ENCODE assay signal across 1 mouse cellular context in the genomic region with DNA sequence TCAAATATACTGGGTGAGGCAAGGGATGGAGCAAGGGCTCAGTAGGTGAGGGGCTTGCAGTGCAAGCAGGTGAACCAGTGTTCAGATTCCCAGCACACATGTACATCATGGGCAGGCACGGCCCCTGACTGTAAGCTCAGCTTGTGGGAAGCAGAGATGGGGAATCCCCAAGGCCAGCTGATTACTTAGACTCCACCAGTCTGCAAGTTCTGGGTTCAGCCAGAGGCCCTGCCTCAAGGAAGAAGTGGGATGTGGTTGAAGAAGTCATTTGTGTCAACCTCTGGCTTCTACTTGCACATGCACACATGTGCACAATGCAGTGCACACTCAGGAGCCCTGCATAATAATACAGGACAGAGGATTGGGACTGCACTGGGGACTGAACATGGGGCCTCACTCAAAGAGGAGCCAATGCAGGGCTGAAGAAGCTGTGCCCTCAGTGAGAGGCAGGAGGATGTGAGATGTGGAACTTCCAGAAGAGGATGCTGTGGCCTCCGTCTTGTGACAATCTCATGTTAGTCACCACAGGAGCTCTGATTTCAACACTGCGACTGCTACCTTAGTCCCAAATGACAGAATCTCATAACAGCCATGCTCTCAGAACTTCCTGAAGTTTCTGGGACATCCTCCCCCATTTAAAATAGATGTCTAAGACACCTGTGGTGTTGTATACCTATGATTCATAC.
TF ChIP-seq lines count a peak whose summit lies in the region.

No protein-coding gene starts in this region.

TF ChIP-seq in CH12.LX, 34 proteins besides CTCF, POLR2A, EP300 and RAD21 (continued from another document):
- TF ChIP-seq BHLHE40 (IDR thresholded peaks at IDR 0.05; ENCODE audit: low read depth, low read length) (peak; percentile 93), RCOR1 (conservative IDR thresholded peaks at IDR 0.05; ENCODE audit: low read depth, low read length) (no peak), MEF2A (IDR thresholded peaks at IDR 0.05; ENCODE audit: borderline replicate concordance, low read depth, low read length) (no peak), ETS1 (conservative IDR thresholded peaks at IDR 0.05; ENCODE audit: low read depth, low read length) (peak; percentile 83), PAX5 (IDR thresholded peaks at IDR 0.05; ENCODE audit: low read length) (no peak), ELF1 (IDR thresholded peaks at IDR 0.05; ENCODE audit: low read depth, low read length) (no peak), ZMIZ1 (IDR thresholded peaks at IDR 0.05; ENCODE audit: low read depth, low read length) (no peak), POLR2AphosphoS2 (IDR thresholded peaks at IDR 0.05; ENCODE audit: low read depth, low read length) (no peak), SMC3 (IDR thresholded peaks at IDR 0.05; ENCODE audit: low read depth, low read length) (peak; percentile 34), TCF12 (IDR thresholded peaks at IDR 0.05; ENCODE audit: low read depth, low read length) (peak; percentile 23; the same call in 1 of the 2 replicates), IRF4 (IDR thresholded peaks at IDR 0.05; ENCODE audit: low read depth, low read length) (0 out of 2 replicates have a peak, but pooled peaks have one; percentile 42), KAT2A (IDR thresholded peaks at IDR 0.05; ENCODE audit: insufficient replicate concordance, low read length) (no peak)
